Mouse (Mus musculus) brain, embryonic 18.5 days (tissue): ENCODE measurements around the gene Rab40b.
"Not testable (repeated sequence)": the region's sequence is repeated elsewhere in the genome, so short reads cannot be mapped to it uniquely, and the experiment has no call there.

Source experiments
- DNase-seq: peaks from one replicate; pipeline ENCODE4 v3.0.0-alpha.2; 2012; ENCODE audit warnings: low read depth, low spot score

The Rab40b gene

DNA sequence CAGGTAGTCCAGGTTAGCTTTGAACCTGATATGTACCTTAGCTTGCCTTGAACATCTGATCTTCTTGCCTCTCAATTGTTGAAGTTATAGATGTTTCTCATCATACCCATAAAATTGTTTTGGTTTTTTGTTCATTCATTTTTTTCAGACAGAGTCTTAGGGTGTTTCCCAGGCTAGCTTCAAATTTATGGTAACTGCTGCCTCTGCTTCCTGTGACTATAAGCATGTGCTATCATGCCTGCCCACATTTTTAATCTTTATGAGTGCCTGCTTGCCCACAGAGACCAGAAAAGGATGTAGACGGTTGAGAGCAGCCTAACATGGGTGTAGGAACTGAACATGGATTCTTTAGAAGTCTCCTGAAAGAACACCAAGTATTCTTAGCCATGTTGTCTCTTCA lies 19.3 kb downstream of the Rab40b start:
- no peak for DNase-seq

- no peak for DNase-seq
These were observed 20.8 kb downstream of the Rab40b start for GRCm38 (mm10) chr11:121367170-121367707.

DNA sequence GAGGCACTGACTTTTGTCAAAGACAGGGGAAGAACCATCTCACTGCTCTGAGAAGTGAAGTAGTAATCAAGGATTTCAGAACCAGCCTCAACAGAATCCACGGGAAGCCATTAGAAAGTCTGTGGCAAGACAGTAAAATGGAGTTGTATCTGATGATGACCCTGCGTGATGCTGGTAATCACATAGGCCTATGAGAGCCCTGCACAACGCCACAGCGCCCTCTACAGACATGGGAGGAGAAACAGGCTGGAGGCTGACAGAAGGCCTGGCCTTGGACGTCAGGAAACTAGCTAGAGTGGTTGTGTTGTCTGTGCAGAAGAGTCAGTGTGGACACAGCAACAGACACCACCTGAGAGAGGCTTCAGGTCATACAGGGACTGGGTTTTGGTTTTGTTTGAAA lies 25.8 kb downstream of the Rab40b start:
- no peak for DNase-seq

- DNase-seq = peak; percentile 92
These were observed 33.9 kb downstream of the Rab40b start, which contains the start of gene Wdr45b for GRCm38 (mm10) chr11:121354091-121354707. Gene Wdr45b (minus strand): TSS chr11:121354445.

GRCm38 (mm10) chr11:121353326-121354090 lies 34.5 kb downstream of the Rab40b start:
- DNase-seq = no peak

- not testable (repeated sequence) for DNase-seq
These were observed 39.3 kb downstream of the Rab40b start for GRCm38 (mm10) chr11:121348727-121349126.

DNA sequence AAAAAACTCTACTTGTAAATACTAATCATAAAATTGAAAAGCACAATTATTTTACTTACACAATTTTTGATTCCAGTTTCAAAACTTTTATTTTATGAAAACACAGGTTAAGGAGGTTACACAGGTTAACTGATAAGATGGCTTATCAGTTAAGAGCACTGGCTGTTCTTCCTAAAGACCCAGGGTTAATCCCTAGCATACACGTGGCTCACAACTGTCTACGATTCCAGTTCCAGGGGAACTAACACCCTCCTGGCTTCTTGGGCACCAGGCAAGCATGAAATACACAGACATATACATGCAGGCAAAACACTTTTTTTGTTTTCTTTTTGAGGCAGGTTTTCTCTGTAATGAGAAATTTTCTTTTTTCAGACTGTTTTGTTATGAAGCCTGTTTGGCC lies 39.9 kb downstream of the Rab40b start:
- no peak for DNase-seq

GRCm38 (mm10) chr11:121347036-121347435 lies 41.0 kb downstream of the Rab40b start:
- no peak for DNase-seq

GRCm38 (mm10) chr11:121342423-121342822 lies 45.6 kb downstream of the Rab40b start:
- DNase-seq = not testable (repeated sequence)

DNA sequence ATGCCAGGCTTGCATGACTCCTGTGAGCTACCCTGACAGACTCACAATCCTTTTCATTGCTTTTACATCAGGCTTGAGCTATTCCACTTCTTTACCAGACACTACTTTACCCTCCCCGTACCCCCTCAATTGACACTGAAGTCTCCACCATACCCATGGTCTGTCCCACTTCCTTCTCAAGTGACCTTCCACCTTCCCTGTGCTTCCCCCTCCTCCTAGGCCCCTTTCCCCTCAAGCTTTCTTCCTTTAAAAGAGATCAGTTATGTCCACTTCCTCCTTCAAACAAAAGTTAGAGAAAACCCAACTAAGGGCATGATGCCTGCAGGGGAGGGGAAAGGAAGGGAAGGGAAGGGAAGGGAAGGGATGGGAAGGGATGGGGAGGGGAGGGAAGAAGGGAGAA lies 47.8 kb downstream of the Rab40b start:
- no peak for DNase-seq

DNA sequence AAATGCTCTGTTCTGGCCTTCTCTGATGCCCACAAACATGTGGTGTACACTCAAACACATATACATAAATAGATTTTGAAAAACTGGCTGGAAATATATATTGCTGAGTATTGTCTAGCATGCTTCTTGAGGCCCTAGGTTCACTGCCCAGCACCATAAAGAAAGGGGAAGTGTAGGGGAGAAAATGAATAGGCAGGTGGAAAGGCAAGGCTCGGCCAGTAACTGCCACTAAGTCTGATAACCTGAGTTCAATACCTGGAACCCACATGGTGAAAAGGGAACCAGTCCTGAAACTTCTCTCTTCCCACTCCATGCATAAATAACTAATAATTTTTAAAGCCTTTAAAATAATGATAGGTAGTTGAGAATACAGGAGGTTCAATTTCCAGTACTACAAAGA lies 48.4 kb downstream of the Rab40b start:
- no peak for DNase-seq

DNA sequence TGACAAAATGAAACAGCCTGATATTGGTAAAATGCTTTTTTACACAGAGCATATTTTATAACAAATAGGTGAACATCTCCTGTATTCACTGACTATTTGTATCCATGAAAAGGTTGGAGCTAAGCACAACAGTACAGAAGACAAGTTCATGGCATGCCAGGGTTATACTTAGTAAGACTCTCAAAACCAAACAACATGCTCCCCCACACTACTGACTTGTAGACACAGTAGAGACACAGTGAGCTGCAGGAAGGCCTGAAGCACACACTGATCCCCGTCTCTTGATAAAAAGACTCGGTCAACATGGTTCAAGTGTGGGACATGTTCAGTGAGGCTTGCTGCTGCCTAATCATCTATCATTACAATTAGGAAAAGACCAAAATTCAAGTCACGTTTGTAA lies 56.4 kb downstream of the Rab40b start:
- no peak for DNase-seq

DNA sequence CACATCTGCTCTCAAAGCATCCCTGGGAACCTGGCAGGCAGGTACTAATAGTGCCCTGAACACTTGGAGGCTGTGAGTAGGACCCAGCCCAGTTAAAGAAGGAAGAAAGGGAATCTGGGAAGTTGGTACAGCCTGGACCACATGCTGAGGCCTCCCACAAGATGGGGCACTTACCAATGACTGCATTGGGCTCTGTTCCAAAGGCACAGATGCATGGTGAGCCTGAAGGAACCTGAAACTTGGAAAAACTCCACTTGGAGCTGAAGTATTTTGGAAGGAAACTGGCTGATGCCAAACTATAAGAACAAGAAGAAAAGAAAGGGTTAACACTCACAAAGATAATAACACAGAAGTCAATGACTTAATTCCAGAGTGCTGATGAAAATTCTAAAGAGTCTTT lies 59.4 kb downstream of the Rab40b start:
- no peak for DNase-seq

DNA sequence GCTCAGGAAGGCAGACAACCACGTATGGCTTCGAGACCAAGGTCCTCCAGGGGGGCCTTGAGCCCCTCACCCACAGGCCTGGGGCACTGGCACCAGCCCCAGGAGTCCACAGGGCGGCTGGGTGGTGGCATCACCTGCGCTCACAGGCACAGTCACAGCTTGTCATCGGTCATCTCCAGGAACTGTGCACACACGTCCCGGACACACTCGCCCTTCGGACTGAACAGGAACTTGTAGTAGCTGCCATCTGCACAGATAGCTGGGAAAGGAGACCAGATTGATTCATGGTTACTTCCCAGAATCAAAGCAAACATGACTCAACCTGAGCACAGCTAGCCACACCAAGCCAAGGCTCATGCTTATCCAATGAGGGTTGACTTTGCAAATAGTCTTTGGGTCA lies 59.8 kb downstream of the Rab40b start:
- no peak for DNase-seq

GRCm38 (mm10) chr11:121326681-121327080 lies 61.4 kb downstream of the Rab40b start:
- no peak for DNase-seq

- no peak for DNase-seq
These were observed 62.0 kb downstream of the Rab40b start for GRCm38 (mm10) chr11:121326034-121326433.

- not testable (repeated sequence) for DNase-seq
These were observed 80.3 kb downstream of the Rab40b start for GRCm38 (mm10) chr11:121307712-121308111.

DNA sequence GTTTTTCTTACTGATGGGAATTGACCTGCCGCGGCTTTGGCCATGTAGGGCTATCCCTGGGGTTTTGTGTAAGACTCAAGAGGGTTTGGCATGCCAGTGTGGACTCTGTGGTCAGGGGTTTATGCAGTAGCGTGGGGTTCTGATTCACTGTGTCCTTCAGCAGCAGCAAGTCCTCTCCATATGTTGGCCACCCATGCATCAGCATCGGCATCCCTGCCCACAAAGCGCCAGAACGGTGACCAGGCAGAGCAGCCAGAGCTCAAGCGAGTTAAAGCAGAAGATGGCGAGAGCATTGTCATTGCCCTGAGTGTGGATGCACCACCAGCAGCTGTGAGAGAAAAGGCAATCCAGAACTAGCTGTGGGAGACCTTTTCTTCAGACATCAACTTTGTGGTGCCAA lies 81.4 kb downstream of the Rab40b start:
- DNase-seq = no peak
